Mouse (Mus musculus) ovary, postnatal 36 days (tissue): ENCODE data around the gene Coq8b.
A peak's percentile ranks its signal among the peaks of the same experiment; 100 is the strongest.

Experiments
- DNase-seq: peaks from one replicate; pipeline ENCODE4 v3.0.0; 2022; ENCODE audit warnings: low spot score, mixed read lengths

Coq8b gene

GRCm38 (mm10) chr7:27232781-27233281, at the start of gene Coq8b:
Gene Coq8b, plus strand, starts transcription at chr7:27233023.
- peak; percentile 91 for DNase-seq

DNA sequence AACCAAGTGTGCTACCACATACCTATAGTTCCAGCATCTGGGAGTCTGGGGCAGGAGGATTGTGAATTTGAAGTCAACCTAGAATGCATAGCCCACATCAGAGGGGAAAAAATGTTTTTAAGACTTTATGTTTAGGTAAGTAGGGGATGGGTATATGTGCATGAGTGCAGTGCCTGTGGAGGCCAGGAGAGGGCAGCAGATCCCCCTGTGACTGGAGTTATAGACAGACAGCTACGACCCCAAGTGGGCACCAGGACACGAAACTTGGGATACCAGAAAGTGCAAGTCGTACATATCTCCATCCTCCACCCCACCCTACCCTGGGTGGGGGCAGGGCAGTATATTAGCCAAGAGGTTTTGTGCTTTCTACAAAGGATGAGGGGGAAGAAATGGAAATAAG, 47.9 kb upstream of the Coq8b start:
- no peak for DNase-seq

DNA sequence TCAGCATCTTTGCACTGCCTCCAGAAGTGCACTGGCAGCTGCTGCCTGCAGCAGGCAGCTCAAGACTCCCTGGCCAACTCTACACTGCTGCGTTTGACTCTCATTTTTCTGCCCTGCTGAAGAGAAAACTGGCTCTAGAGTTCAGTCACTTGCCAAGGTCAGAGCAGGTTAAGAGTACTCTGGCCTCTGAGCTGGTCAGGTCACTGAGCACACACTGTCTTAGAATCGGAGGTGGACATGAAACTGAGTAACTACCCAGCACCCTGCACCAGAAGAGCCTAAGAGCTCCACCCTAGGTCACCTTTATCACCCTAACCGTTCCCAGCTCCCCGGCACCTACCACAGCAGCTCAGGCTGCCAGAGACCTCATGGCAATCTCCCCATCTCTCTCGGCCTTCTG, 46.8 kb upstream of the Coq8b start:
- DNase-seq = no peak

DNA sequence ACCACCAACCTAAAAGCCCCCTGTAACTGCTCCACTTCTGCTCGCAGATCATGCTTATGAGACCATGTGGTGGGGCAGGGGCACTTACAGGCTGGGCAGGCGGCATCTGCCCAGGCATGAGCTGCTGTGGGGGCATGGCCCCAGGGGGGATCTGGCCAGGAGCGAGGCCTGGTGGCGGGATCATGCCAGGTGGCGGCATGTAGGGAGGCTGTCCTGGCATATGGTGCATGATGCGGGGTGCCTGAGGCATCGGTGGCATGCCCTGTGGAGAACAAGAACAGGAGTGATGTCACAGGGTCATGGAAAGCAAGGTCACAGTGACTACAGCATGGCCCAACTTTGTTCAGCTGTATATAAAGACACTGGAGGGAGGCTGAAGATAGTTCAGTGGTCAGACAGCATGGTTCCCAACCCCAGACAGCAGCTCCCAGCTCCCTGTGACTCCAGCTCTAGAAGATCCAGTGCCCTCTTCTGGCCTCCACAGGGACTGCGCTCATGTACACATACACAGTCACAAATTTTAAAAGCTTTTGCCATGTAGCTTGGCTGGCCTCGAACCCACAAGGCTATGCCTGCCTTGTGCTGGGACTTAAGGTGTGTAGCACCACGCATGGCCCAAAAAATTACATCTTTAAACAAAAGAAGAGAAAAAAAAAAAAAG, 43.4 kb upstream of the Coq8b start:
- no peak for DNase-seq

DNA sequence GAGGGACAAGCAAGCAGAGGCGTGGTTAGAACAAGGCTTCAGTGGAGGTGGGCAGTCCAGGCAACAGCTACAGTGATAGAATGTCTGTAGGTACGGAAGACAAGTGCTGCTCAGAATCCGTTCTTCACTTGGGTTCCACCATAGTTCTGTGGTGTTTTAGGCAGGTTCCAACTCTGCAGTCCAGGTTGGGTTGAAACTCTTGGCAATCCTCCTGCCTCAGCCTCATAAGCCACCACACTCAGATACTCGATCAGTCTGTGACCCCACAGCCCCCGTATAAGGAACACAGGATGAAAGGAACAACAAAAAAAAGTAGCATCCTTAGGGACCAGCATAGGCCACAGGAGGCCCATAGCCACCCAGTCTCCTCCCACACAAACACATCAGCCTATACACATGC, 40.4 kb upstream of the Coq8b start:
- no peak for DNase-seq

GRCm38 (mm10) chr7:27193731-27194130, 39.1 kb upstream of the Coq8b start:
- DNase-seq = no peak

- DNase-seq = peak; percentile 91
Measured at GRCm38 (mm10) chr7:27195681-27196611, 36.9 kb upstream of the Coq8b start, which contains the start of the genes BC024978 and Snrpa. Gene BC024978, plus strand, starts transcription at chr7:27195781. Gene Snrpa, minus strand, starts transcription at chr7:27196271.

DNA sequence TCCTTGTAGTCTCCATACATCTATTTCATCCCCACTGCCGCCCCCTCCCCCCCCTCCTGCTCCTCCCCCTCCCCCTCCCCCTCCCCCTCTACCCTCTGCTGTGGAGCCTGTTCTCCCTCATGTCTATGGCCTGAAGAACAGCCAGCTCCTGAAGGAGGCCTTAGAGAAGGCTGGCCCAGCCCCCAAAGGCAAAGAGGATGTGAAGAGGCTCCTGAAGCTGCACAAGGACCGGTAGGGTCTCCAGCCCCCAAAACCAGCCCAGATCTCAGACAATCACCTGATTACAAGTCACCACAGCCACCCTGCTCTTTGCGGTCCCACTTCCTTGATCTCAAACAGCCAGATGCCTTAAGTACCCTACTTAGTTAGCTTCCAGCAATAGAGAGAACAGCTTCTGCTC, 35.7 kb upstream of the Coq8b start:
- no peak for DNase-seq

- DNase-seq = no peak
Measured at GRCm38 (mm10) chr7:27197634-27198033, 35.2 kb upstream of the Coq8b start.

- DNase-seq = no peak
Measured at GRCm38 (mm10) chr7:27198355-27198754, 34.5 kb upstream of the Coq8b start.

DNA sequence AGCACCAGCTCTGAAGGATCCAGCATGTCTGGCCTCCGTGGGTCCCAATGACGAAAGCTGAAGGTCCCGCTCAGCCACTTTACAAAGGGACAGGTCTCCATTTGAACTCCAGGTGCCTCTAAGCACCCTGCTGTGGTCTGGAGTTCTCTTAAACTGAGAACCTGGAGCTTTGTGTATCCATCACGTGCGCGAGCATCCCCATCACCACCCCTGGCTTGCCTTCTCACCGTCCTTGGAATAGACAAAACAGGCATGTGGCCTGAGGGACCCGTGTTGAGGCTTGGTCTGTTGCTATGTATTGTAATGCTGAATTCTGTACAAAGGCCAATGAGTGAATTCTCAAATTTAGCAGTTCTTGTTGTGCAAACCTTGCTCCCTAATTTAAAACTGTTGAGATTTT, 34.0 kb upstream of the Coq8b start:
- no peak for DNase-seq

DNA sequence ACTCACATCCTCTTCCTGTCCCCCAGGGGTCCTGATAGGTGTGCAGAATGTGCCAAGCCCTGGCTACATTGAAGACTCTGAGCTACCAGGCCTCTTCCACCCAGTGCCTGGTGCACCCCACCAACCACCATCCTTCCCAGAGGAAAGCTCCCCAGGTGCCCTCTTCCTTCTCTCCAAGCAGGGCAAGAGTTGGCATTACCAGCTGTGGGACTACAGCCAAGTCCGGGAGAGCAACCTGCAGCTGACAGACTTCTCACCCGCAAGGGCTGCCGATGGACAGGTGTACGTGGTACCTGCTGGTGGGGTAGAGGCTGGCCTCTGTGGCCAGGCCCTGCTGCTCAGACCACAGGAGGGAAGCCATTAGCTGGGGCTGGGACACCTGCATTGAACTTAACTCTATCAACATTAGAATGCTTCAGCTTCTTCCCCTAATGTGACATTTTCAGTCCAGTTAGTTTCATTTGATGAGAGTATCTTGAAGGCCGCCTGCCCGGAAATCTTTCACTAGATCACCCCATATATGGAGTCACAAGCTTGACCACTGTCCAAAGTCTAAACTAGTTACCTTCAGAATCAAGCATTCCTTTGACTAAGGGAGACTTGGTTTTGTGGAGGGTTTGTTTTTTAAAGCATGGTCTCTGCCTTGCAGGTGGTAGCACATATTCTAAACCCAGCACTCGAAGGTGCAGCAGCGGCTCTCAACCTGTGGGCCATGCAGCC, 28.9 kb upstream of the Coq8b start:
- no peak for DNase-seq

- DNase-seq = no peak
Measured at GRCm38 (mm10) chr7:27212626-27213025, 20.2 kb upstream of the Coq8b start.

- DNase-seq = no peak
Measured at GRCm38 (mm10) chr7:27218586-27218985, 14.2 kb upstream of the Coq8b start.

- no peak for DNase-seq
Measured at GRCm38 (mm10) chr7:27219937-27220336, 12.9 kb upstream of the Coq8b start.

- no peak for DNase-seq
Measured at GRCm38 (mm10) chr7:27221939-27222338, 10.9 kb upstream of the Coq8b start.

GRCm38 (mm10) chr7:27222538-27222937, 10.3 kb upstream of the Coq8b start:
- DNase-seq = no peak

DNA sequence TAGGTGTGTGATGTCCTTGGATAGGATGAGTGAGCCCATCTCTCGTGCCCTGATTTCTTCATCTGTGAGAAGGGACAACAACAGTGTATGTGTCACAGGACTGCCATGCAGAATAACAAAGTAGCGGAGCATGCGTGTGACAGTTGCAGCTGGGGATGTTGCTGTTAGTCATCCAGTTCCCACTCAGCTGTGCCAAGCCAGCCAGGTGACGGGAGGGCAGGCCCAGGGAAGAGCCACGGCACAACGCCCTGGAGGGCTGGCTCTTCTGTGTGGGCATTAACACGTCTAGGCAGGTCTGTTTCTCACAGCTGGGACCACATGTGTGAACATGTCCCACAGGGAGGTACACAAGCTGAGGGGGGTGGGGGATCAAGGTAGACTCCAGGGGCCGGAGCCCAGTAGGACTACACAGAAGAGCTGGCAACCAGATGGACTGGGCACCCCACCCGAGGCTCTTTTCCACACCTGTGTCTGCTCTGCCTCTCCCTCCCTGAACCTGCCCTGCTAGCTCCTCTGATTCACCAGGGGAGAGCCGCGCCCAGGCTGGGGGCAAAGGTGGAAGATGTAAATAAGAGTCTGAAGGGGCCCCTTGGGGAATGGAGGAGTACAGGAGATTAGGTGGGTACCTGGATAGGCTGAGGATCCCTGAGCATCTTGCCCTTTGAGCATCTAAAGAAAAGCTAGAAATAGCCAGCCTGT, 7.8 kb upstream of the Coq8b start:
- no peak for DNase-seq

GRCm38 (mm10) chr7:27227276-27227675, 5.5 kb upstream of the Coq8b start:
- no peak for DNase-seq

- no peak for DNase-seq
Measured at GRCm38 (mm10) chr7:27227676-27228075, 5.1 kb upstream of the Coq8b start.

- peak; percentile 91 for DNase-seq
Measured at GRCm38 (mm10) chr7:27228281-27228821, 4.5 kb upstream of the Coq8b start, which contains the start of gene Itpkc. Gene Itpkc, minus strand, starts transcription at chr7:27228661.
